Mouse (Mus musculus) hindbrain, postnatal 0 days (tissue): ENCODE measurements around the gene Hdhd3. TPM values are rescaled to one million over a fixed set of nuclear protein-coding genes. Genes with fewer than 3 reads are reported as not detected.

Experiments used
- ATAC-seq: fragments of 200-750 bp; cut with Nextera tagmentation; 2 replicates; pipeline ENCODE4 v1.8.0; 2017; ENCODE audit warnings: mild to moderate bottlenecking, moderate TSS enrichment, moderate library complexity
- DNase-seq: peaks from one replicate; pipeline ENCODE4 v3.0.0-alpha.2; 2015; ENCODE audit warnings: low spot score
- H3K27ac ChIP-seq: fragments of 300-500 bp; sonication (generic); 2 replicates; pipeline ENCODE4 v1.5.1; 2014; ENCODE audit warnings: mild to moderate bottlenecking
- H3K27me3 ChIP-seq: fragments of 300-500 bp; sonication (generic); 2 replicates; pipeline ENCODE4 v1.6.1; 2014; ENCODE audit warnings: low read length, mixed read lengths; ENCODE audit not compliant: insufficient read depth
- H3K36me3 ChIP-seq: fragments of 300-500 bp; sonication (generic); 2 replicates; pipeline ENCODE4 v1.6.1; 2014; ENCODE audit warnings: low read length, mixed read lengths; ENCODE audit not compliant: insufficient read depth
- H3K4me1 ChIP-seq: fragments of 300-500 bp; sonication (generic); 2 replicates; pipeline ENCODE4 v1.6.1; 2014; ENCODE audit warnings: antibody characterized with exemption, low read length, mixed read lengths; ENCODE audit not compliant: insufficient read depth
- H3K4me2 ChIP-seq: fragments of 300-500 bp; sonication (generic); 2 replicates; pipeline ENCODE4 v1.6.1; 2014; ENCODE audit warnings: low read depth, mild to moderate bottlenecking, low read length, moderate library complexity, mixed read lengths
- H3K4me3 ChIP-seq: fragments of 300-500 bp; sonication (generic); 2 replicates; pipeline ENCODE4 v1.5.1; 2014; ENCODE audit warnings: low read length
- H3K9ac ChIP-seq: fragments of 300-500 bp; sonication (generic); replicated peaks from 2 replicates; pipeline ENCODE4 v1.6.1; 2014; ENCODE audit warnings: mild to moderate bottlenecking, low read length, moderate library complexity, mixed read lengths
- H3K9me3 ChIP-seq: fragments of 300-500 bp; sonication (generic); 2 replicates; pipeline ENCODE4 v1.6.1; 2016; ENCODE audit warnings: low read length, mixed read lengths
- CTCF ChIP-seq: IDR thresholded peaks from 2 replicates; pipeline ENCODE4 v1.5.1; 2016; ENCODE audit warnings: antibody characterized with exemption, control low read depth, low read depth
- WGBS: fragments of 180-500 bp; shearing (Covaris S2); extraction: QIAGEN DNeasy Blood & Tissue Kit; methylation state at CpG from one replicate; pipeline ENCODE4 v1.1.7; 2014; 5-methylcytosine and 5-hydroxymethylcytosine counted together
- polyA plus RNA-seq: library from polyadenylated mRNA; unstranded; fragments of >200 nt; fragmentation: Nextera tagmentation; extraction: Ambion mirVana; gene quantifications from 2 replicates; pipeline ENCODE4 v1.2.1, GENCODE M21; 2015
- total RNA-seq: library from RNA; depleted of rRNA; stranded (reverse); fragments of >200 nt; gene quantifications from 2 replicates; pipeline ENCODE4 v1.2.3, GENCODE M21; 2014

The Hdhd3 gene
- total and polyA plus RNA-seq, 2 experiments from 2014 or later, result 5.1 to 5.8 TPM

DNA sequence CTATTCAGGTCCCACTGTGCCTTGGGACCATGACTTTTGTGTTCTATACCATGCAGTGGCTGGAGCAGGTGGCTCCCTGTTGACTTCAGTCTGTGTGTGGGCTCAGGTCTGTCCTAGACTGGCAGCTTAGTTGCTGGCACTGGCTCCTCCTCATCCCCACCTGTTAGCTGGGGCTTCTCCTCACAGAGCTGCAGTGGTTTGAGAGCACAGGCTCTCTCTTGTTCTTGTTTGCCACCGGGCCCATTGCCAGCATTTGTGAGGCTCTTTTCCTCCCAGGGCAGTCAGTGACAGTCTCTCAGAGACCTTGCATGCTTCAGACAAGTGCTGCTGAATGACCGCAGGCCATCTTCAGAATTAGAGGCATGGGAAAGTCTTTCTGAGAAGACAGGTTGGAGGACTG, 10.6 kb downstream of the Hdhd3 start:
- Histone ChIP-seq H3K9ac (no peak overlapping the region), H3K9me3 (no peaks in the 10 kb centered on the region), H3K27me3 (no peaks in the 10 kb centered on the region), H3K4me2 (no peak overlapping the region), H3K27ac (no peak overlapping the region), H3K36me3 (no peaks in the 10 kb centered on the region), H3K4me3 (no peak overlapping the region), H3K4me1 (0 out of 2 replicates have a peak, but pooled peaks cover 4% of the 10 kb centered on the region)
- WGBS, result 66% methylated on average over 2 of the region's 2 CpGs
- peak; percentile 35 for DNase-seq
- TF ChIP-seq CTCF, result no peak
- 0 out of 2 replicates have a peak, but pooled peaks have one; percentile 27 for ATAC-seq

GRCm38 (mm10) chr4:62487914-62488313, 15.4 kb downstream of the Hdhd3 start:
- ATAC-seq (no peak), DNase-seq (no peak)
- H3K9me3 ChIP-seq, result no peaks in the 10 kb centered on the region
- WGBS, result 83% methylated on average over 2 of the region's 2 CpGs
- no peaks in the 10 kb centered on the region for H3K27me3 ChIP-seq
- TF ChIP-seq CTCF, result no peak
- no peak overlapping the region for H3K27ac ChIP-seq
- no peak overlapping the region for H3K4me2 ChIP-seq
- H3K9ac ChIP-seq, result no peak overlapping the region
- no peaks in the 10 kb centered on the region for H3K4me1 ChIP-seq
- no peak overlapping the region for H3K4me3 ChIP-seq
- H3K36me3 ChIP-seq, result no peaks in the 10 kb centered on the region

GRCm38 (mm10) chr4:62487172-62487571, 16.1 kb downstream of the Hdhd3 start:
- DNase-seq (no peak), ATAC-seq (no peak)
- Histone ChIP-seq H3K9ac (no peak overlapping the region), H3K27me3 (no peaks in the 10 kb centered on the region), H3K4me2 (no peak overlapping the region), H3K9me3 (no peaks in the 10 kb centered on the region), H3K27ac (no peak overlapping the region), H3K4me3 (no peak overlapping the region), H3K4me1 (no peaks in the 10 kb centered on the region), H3K36me3 (no peaks in the 10 kb centered on the region)
- WGBS, result 96% methylated on average over 5 of the region's 5 CpGs
- no peak for TF ChIP-seq CTCF

DNA sequence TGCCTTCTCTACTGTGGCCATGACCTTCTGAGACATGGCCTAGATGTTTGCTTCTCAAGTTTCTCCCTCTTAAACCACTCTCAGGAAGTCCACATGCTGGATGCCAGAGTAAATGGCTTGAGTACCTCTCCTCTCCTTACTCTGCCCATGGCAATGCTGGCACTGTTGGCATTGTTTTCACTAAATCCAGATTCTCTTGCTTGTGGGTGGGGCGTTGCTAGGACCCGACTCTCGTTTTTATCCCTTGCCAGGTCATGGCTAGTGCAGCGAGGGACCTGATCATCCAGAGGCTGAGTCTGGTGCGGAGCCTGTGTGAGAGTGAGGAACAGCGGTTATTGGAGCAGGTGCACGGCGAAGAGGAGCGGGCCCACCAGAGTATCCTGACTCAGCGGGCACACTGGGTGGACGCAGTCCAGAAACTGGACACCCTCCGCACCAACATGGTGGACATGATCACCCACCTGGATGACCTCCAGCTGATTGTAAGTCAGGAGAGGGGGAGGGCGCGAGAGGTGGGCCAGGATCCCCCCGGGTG, 17.0 kb downstream of the Hdhd3 start:
- H3K36me3 ChIP-seq, result no peaks in the 10 kb centered on the region
- TF ChIP-seq CTCF, result no peak
- H3K4me3 ChIP-seq, result no peak overlapping the region
- no peaks in the 10 kb centered on the region for H3K27me3 ChIP-seq
- WGBS, result 88% methylated on average over 15 of the region's 15 CpGs
- DNase-seq (no peak), ATAC-seq (no peak)
- H3K4me1 ChIP-seq, result no peaks in the 10 kb centered on the region
- no peak overlapping the region for H3K4me2 ChIP-seq
- no peak overlapping the region for H3K27ac ChIP-seq
- no peaks in the 10 kb centered on the region for H3K9me3 ChIP-seq
- no peak overlapping the region for H3K9ac ChIP-seq

DNA sequence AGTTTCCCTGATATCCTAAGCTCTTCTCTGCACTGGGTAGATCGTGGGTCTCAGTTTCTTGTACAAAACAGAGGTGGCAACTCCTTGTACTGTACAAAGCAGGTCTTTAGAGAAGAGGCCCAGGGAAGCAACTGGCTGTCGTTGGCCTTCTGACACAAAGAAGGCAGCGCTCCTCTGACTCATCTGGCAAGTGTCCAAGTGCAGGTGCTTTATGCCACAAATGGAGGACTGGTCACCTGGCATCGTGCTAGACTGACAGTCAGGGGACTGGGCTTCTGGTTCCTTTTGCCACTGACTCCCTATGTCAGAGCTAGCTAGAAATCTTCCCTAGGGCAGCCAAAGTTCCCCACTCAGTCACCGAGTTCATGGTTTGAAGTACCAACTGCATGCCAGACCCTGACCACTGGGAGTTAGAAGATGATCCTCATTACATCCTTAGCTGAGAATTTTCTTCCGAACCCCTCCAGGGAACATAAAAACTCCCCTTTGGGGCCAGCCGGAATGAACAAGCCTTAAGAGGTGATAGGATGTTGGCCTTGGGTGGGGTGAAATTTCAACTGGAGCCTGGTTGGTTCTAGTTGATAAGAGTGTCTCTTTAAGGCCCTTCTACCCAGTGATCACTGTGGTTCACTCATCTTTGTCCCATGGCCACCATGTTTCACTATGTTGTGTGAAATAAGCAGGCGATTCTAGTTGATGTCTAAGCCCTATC, 17.7 kb downstream of the Hdhd3 start:
- 79% methylated on average over 8 of the region's 8 CpGs for WGBS
- DNase-seq, result no peak
- ATAC-seq, result no peak
- H3K27ac ChIP-seq, result no peak overlapping the region
- H3K9me3 ChIP-seq, result no peaks in the 10 kb centered on the region
- TF ChIP-seq CTCF, result no peak
- H3K4me3 ChIP-seq, result no peak overlapping the region
- no peak overlapping the region for H3K4me2 ChIP-seq
- H3K36me3 ChIP-seq, result no peaks in the 10 kb centered on the region
- no peaks in the 10 kb centered on the region for H3K27me3 ChIP-seq
- no peaks in the 10 kb centered on the region for H3K4me1 ChIP-seq
- no peak overlapping the region for H3K9ac ChIP-seq

GRCm38 (mm10) chr4:62484928-62485327, 18.3 kb downstream of the Hdhd3 start:
- Histone ChIP-seq H3K27me3 (no peaks in the 10 kb centered on the region), H3K4me3 (no peak overlapping the region), H3K9ac (no peak overlapping the region), H3K9me3 (no peaks in the 10 kb centered on the region), H3K4me1 (no peaks in the 10 kb centered on the region), H3K27ac (no peak overlapping the region), H3K4me2 (no peak overlapping the region), H3K36me3 (no peaks in the 10 kb centered on the region)
- TF ChIP-seq CTCF, result no peak
- DNase-seq, result no peak
- WGBS, result 88% methylated on average over 3 of the region's 3 CpGs
- no peak for ATAC-seq
